Mouse (Mus musculus) adipocyte (in vitro differentiated cells): ENCODE measurements at regions not wholly inside any gene's neighbourhood (a gene's known extent, or its start where the extent isn't known, plus 50 kb on each side); places are given as distances from the start of the nearest gene placed in this dataset.

Experiments
- DNase-seq: peaks from one replicate; pipeline ENCODE4 v3.0.0-alpha.2; 2016; ENCODE audit warnings: low spot score

DNA sequence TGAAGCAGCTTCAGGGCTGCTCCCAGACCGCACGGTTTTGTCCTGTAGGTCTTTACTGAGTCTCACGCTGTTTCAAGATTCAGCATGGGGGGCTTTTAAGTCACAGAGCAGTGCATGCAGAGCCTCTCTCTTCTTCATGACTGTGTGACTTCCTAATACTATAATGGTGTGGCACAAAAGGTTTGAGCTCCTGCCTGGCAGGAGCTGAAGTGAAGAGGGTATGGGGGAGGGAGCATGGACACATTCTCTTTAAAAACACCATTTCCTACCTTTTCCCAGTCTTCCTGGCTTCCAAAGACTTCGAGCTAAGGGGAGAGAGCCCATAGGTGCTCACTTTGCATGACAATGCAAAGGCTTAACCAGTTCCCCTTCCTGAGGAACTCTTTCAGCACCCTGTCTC lies 934.9 kb upstream of the Gm5150 start:
- no peak for DNase-seq

DNA sequence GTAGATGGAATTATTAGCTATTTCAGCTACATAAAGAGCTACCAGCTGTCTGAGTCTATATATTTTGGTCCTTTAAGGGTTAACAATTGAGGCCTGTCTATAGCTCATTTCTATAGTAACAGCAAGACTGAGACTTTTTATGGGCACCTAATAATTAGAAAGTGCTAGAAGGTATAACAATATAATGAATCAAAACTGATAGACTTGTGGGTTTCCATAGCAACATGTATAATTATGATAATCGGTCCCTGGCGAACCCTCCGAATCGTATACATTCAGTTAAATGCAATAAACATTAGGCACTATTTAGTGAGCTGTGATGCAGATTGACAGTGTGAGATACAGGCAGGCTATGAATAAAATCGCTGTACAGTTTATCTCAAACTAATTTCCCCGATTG lies 933.3 kb upstream of the Gm5150 start:
- no peak for DNase-seq

DNA sequence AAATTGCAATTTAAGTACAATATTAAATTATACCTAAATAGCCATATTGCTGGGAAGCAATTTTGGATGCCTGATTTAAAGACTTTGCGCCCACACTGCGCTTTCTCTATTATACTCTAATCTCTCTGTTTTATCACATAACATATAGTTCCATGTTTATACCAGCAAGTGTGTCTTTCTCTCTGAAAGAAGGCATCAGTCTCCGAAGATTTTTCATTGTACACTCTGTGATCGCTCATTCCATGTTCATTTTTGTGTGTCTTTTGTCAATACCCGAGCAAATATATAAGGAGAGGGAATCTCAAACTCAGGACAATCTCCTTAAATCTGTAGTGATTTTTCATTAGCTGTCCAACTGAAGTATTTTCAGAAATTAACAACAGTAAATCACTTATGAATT lies 932.9 kb upstream of the Gm5150 start:
- DNase-seq, result no peak

DNA sequence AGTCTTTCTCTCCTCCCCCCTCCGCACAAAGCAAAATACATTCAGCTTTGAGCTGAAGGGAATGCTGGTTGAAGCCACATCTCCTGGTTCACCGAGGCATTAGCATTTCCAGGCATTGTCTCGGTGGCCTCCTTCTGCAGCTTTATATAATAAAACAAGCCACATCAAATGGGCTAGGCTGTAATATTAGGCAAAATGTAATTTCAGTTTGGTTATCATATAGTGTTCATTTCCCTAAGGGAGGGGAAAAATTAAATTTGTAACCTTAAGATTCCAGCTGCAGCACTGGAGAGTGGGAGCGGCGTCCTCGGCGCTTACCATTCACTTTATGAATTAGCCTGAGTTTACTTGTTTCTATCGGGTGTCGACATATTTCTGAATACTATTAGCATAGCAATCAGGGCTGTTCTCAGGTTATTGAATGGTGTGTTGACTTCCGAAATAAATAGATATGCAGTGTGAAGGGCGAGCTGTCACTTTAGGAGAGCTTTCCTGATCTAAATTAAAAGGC lies 932.3 kb upstream of the Gm5150 start:
- DNase-seq, result no peak

DNA sequence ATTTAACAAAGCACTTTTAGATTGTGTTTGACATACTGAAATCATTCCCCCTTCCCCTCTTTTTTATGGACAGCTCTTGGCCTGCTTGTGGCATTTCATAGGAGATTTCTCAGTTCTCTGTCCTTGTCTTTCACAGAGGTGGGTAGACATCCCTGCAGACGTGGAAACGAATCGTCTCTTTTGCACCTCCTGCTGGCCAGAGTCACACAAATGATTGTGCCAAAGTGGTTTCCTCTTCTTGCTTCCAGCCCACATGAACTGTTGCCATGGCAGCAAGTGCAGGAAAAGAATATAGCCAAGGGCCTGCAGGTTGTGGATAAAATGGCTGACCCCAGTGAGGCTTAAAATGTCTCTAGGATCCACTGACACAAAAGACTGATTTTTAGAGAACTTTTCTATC lies 924.1 kb upstream of the Gm5150 start:
- no peak for DNase-seq

DNA sequence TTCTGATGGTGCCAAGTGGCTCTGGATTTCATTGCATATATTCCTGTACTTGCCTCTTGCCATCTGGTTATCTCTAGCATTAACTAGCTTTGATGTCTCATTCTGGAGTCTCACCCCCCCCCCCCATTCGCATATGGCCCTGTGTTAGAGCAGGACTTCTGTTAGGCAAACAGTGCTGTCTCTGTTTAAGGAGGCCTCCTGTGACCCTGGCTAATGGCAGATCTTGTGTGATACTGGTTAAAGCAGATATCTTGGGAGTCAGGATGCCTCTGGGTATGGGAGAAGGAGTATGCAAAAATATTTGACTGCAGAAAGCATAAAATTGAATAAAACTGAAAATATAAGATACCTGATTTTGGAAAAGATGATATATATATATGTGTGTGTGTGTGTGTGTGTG lies 923.6 kb upstream of the Gm5150 start:
- no peak for DNase-seq

DNA sequence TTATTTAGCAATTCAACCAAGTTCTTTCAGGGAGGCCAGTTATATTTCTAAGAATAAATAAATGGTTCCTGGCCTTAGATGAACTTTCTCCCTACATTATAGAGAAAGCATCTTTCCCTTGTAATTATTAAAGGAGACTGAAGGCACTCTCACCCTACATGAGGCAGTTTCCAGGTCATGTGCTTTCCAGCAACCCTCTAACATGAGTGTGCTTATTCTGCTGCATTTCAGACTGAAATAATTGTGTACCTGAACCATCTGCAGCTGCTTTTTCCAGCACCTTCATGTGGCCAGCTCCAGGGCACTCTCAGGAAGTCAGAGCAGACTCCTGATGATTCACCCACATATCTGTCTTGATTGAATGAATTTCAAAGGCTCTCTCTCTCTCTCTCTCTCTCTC lies 917.8 kb upstream of the Gm5150 start:
- no peak for DNase-seq

DNA sequence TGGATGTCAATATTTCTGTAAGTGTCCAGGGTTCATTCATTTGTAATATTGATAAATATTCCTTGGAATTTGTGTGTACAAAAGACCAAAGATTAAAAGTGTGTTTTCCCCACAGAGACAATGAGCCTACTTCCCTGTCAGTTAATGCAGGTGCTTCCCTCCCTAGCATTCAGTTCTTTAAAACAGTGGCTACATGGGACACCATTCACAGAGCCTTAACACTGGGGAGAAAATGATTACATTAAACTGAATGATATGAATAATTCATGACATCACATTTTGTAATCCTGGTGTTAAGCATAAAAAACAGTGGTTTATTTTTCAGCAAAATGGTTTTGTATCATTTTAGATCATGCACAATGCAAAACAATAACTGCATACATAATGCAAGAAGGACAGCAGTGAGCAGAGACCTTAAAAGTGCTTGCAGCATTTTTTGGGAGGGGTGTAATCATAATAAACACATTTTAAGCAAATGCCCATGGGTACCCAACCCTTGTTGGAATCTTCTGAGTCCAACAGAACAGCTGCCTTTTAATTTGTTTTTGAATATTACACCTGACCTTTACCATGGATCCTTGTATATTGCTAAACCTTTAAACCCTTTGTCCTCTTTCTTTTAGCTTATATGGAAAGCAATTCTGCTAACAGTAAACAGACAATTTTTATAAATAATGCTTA lies 917.1 kb upstream of the Gm5150 start:
- DNase-seq, result no peak

DNA sequence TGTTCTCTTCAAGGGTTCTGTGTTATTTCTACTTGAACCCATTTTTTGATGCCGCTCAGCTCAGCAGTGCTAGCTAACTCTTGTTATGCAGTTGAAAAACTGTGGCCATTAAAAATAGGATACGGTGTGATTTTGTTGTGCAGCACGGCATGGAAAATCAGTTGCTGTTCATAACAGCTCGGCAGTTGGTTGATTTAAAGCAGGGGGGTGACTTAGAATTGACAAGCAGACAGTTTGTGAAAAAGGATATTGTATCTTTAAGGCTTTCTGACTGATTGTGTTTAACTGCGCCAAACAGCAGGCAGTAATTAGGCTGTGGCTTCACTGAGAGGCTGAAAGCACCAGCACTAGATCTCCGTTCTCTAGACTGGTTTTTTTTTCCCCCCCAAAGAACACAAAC lies 915.1 kb upstream of the Gm5150 start:
- DNase-seq, result no peak

DNA sequence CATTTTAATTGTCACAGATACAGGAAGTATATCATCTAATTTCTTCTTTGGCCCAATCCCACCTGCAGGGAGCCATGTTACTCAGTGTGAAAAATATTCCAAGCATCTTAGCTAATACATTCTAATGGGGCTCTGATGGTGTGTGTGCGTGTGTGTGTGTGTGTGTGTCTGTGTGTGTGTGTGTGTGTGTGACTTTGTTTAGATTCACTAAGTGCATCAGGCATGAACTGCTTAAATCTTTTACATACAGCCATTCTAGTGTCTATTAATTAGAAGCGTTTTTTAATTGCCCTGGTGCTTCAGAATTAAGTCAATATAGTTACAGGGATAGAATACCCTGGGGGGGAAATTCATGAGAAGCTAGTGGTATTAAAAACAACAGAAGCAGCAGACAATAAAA lies 912.1 kb upstream of the Gm5150 start:
- no peak for DNase-seq

DNA sequence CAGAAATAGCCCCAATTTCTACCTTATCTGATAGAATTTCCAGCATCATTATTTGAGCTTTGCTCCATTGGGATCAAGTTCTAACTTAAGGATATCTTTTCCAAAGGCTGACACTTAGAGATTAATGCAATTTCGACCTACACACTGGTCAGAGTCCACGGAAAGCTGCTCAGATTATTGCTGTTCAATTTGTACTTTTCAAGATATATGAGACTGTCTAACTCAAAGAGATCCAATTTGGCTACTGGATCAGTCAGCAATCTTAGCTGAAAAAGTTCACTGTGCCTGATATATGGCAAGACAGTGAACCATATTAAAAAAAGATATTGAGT lies 909.8 kb upstream of the Gm5150 start:
- no peak for DNase-seq

DNA sequence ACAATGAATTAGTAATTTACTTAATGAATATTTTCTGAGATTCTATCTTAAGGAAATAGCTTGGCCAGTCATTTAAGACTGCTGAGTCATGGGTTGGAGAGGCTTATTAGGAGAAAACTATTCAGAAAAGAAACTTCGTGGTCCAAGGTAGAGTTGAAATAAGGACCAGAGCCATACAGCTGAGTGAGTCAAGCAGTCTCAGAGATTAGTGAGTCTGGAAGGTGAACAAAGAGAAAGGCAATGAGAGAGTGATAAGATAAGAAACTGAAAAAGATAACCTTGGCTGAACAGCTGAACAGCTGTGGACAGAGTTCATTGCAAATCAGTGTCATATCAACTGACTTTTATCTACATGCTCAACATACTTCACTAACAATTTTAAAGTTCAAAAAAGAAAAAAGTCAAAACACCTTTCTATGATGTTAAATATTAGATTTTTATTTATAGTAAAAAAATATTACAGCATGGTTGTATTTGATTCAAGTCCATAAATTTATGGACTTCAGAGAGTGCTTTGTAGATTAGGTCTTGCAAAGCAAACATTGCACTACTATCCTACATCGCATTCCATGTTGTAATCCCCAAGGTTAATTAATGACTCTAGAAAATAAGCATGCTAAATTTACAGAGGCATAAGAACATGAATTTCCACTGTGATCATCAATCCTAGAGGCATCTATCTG lies 909.3 kb upstream of the Gm5150 start:
- DNase-seq, result no peak

DNA sequence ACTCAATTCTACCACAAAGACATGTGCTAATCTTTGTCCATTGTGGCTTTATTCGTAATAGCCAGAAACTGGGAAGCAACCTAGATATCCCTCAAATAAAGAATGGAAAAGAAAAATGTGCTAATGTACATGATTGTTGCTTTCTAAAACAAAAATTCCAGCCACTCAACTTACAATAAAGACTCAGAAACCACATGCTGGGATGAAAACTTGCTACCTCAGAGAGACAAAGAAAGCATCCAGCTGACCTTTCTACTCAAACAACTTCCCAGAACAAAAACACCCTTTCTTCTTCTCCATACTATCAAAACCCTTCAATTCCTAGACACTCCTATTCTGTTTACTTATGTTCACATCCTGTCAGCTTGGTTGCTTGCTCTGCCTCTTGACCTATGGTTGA lies 881.9 kb upstream of the Gm5150 start:
- DNase-seq, result no peak

DNA sequence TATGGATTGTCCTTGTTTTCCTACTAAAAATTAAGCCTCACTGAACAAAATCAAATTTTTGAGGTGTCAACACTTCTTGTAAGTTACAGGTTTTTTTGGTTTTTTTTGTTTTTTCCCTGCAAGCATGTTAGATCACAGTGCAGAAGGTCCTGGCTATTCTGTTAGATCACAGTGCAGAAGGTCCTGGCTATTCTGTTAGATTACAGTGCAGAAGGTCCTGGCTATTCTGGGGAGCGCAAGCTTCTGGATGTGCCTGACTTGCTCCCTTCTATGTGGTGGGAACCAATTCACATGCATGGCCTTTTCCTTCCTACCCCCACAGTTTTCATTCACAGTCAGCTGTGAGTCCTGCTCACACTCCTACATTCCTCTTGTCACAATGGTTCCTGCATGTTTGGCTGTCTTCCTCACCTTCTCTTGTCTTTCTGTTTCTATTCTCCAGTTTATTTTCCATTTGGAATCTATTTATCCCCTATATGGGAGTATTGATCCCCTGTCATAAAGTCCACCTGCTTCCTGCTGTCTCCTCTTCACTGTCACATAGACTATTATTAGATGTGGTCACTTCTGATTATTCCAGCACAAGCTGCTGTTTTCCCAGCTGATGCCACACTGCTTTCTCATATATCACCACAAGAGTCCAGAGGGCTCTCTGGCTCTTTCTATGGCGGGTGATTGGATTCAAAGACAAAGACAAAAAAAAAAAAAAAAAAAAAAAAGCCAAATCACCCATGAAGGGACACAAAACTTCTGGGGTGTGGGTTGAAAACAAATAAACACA lies 866.3 kb upstream of the Gm5150 start:
- no peak for DNase-seq

DNA sequence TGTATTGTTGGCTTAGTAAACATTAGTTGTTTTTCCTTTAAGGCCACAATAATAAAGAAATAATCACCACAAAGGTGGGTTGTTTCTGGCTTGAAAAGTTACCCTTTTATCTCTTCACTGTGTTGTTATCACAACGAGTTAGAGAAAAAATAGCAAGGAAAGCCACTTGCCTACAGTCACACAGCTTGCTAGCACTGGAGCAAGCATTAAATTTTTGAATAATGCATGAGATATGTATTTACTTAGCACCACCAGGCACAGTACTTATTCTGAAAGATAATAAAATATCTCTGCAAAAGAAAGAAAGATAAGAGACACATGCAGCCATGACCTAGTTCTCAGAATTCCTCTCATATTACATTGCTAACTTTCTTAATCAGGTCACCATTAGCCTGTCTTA lies 853.8 kb upstream of the Gm5150 start:
- no peak for DNase-seq

DNA sequence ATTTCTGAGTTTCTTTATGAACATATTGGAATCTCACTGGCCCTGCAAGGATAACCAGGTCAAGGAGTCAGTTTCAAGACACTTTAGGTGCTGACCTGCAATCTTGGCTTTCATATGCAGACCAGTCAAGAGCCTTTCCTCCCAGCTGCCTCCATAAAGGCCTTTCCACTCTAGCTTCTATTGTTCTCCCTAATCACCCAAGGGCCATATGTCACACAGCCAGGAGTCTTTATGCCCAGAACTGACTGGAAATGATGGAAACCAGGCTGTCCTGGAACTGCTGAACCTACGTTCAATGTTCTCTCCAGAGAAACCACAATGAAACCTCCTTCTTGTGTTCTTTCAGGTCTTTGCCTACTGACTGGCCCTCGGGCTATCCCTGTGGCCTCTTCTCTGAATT lies 852.7 kb upstream of the Gm5150 start:
- no peak for DNase-seq

DNA sequence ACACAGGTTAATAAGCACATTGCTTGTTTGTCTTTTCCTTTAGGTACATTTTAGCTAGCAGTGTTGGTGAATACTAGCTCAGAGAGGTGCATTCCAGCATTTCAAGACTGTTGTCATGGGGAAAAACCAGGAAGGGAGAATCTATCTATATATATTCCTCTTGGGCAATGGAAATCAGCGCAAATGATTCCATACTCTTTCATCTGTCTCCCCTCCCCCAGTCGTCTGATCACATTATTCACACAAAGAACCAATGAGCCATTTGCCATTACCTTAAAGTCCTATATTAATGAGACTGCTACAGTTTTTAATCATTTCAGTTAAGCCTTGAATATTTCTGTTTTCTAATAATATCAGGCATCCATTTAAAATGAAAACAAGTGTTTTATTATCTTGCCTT lies 849.0 kb upstream of the Gm5150 start:
- no peak for DNase-seq

DNA sequence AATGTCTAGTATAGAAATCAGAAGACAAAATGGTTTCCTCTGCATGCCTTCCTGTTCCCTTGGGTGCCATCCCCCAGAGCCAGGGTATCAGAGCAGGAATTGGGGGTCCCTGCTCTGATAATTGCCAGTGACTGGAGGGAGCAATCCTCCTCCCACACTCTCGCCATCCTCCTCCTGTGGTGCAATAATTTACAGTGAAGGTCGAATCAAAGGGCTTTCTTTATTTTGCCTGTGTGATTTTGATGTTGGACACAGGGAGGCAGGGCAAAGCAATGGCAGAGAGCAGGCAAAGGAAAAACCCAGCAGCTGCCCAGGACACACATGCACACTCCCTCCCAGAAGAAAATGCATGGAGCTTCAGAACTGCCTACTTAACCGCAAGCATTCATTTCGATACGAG lies 847.8 kb upstream of the Gm5150 start:
- no peak for DNase-seq

DNA sequence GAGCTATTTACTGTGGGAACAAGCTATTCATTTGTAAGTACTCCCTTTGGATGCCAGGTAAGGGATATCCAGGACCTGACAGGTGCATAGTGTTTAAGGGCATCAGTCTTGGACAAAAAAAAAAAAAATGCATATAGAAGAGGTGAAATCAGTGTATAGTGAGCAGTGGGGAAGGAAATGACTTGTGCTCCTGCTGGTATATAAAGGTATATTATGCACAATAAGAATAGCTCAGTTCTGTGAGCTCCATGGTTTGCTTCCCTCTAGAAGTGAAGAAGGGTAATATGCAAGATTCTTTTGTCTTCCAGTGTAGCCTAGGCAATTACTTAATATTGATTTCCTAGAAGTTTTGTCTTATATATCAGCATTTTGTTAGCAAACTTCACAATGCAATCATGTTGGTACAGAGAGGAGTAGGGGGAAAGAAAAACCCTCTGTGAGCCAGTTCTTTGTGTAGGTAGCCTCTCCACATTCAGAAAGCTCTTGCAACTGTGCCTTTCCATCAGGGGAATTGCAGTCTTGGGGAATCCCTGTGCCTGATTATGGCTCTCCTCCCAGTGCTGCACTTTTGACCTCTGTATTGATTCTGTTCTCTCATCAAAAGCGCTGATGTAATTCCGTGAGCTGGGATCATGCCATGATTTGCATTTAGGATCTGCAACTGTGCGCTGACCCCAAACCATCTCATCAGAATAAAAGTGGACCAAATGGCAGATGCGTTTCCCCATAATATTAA lies 840.7 kb upstream of the Gm5150 start:
- no peak for DNase-seq

DNA sequence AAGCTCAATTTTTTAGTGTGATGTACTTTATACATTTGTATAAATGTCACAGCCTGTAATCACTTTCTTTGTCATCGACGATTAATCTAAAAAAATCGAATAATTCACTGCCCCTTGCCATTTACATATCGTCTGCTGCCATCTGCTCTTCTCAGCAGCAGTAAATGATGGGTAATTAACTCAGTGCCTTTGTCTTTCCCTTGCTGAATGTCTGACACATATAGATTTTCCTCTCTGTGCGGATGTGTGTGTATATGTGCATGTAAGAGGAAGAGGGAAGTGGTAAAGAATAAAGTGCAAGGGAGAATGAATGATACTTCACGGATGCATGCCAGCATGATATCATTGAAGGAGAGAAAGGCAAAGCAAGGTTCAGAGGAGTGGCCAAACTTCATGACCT lies 814.3 kb upstream of the Gm5150 start:
- no peak for DNase-seq

DNA sequence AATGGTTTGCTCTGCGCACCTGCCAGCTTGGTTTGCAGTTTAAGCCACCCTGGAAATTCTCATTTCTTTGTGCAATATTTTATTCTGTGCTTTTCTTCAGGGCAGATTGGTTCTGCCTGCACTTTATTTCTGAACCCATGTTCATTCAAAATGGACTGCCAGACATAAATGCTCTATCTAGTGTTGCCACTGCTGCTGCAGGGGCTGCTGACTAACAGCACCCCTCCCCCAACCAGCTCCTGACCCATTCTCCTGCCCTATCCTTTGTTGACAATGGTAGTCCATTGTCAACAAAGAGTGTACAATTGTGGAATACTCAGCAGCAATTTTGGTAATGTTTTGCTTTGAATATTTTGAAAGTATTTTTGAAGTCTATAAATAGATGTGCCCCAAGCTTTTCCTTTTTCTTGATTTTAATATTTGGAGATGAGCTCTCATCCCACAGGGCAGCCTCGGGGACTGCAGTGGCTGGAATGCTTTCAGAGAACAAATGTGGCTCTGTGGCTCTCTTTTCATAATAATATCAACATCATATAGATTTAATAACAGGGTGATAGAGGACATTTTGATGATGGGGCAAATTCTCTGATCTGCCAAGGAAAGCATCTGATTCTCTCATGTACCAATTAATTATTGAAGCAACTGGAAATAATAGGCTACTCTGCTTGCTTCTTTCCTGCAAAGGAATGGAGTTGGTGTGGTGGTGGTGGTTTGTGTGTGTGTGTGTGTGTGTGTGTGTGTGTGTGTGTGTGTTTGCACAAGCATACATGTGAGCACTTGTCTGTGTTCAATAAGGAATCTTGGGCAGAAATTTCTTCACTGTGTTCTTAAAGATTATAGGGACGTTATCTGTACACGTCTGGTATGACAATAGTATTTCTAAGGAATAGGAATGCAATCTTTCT lies 813.2 kb upstream of the Gm5150 start:
- DNase-seq, result no peak

DNA sequence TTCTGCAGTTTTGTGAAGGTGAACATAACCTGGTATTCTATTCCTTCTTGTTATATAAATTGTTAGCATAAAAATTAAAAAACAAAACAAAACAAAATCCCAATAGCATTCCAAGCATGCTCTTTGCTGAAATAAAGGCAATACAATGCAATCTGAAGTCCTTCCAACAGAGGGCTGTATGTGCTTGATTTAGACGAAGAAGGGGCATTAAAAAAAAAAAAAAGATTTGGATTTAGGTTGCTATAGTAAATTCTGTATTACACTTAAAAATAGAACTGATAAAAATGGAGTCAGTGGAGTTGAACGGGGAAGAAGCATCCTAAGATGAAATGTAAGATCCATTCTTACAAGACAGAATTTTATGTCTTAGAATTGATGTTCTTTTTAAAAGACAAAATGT lies 810.6 kb upstream of the Gm5150 start:
- peak; percentile 10 for DNase-seq
